Mouse (Mus musculus) MEL (cell line): Measurements from ENCODE around the gene H2-Eb1. TPM values are rescaled to one million over a fixed set of nuclear protein-coding genes. Genes with fewer than 3 reads are reported as not detected.
A peak's percentile ranks its signal among the peaks of the same experiment; 100 is the strongest.

Experiments
- DNase-seq: peaks from one replicate; pipeline ENCODE4 v3.0.0; 2011; ENCODE audit warnings: low read depth, low spot score
- H3K27ac ChIP-seq: 2 replicates; pipeline ENCODE4 v1.5.1; 2012; ENCODE audit warnings: low read depth, mild to moderate bottlenecking, control low read depth, low read length, moderate library complexity; ENCODE audit not compliant: control insufficient read depth
- H3K27me3 ChIP-seq, 2 experiments: fragments of 150-350 bp in 1 of 2; sonication (generic) in 1 of 2; 2 replicates each; pipeline ENCODE4 v1.6.1; 2012; ENCODE audit warnings: low read length in 2 of 2, mild to moderate bottlenecking in 2 of 2, improper control_type of control experiment in 1 of 2, moderate library complexity in 1 of 2; ENCODE audit not compliant: insufficient read depth in 2 of 2, control insufficient read depth in 1 of 2
- H3K36me3 ChIP-seq, 2 experiments: 2 replicates each; pipeline ENCODE4 v1.6.1; 2012 to 2014; ENCODE audit warnings: low read length in 2 of 2, improper control_type of control experiment in 1 of 2, inconsistent platforms in 1 of 2, mild to moderate bottlenecking in 1 of 2; ENCODE audit not compliant: insufficient read depth in 2 of 2, control insufficient read depth in 1 of 2
- H3K4me1 ChIP-seq, 2 experiments: fragments of 150-350 bp in 1 of 2; sonication (generic) in 1 of 2; 2 replicates each; pipeline ENCODE4 v1.6.1; 2012; ENCODE audit warnings: low read length in 2 of 2, improper control_type of control experiment in 1 of 2, mild to moderate bottlenecking in 1 of 2; ENCODE audit not compliant: insufficient read depth in 2 of 2, control insufficient read depth in 1 of 2
- H3K4me3 ChIP-seq, 2 experiments: fragments of 150-350 bp in 1 of 2; sonication (generic) in 1 of 2; 2 replicates each; pipeline ENCODE4 v1.5.1; 2012; ENCODE audit warnings: low read depth in 2 of 2, low read length in 2 of 2, mild to moderate bottlenecking in 2 of 2, moderate library complexity in 2 of 2, control low read depth in 1 of 2, improper control_type of control experiment in 1 of 2; ENCODE audit not compliant: control insufficient read depth in 1 of 2, insufficient read depth in 1 of 2
- H3K79me2 ChIP-seq: 2 replicates; pipeline ENCODE4 v1.6.1; 2012; ENCODE audit warnings: mild to moderate bottlenecking, low read length, moderate library complexity; ENCODE audit not compliant: control insufficient read depth, poor library complexity, insufficient read depth
- H3K9ac ChIP-seq: 2 replicates; pipeline ENCODE4 v1.6.1; 2012; ENCODE audit warnings: low read depth, mild to moderate bottlenecking, control low read depth, low read length, moderate library complexity; ENCODE audit not compliant: control insufficient read depth, poor library complexity, severe bottlenecking
- H3K9me3 ChIP-seq: fragments of 150-350 bp; sonication (generic); replicated peaks from 2 replicates; pipeline ENCODE4 v1.6.1; 2012; ENCODE audit warnings: mild to moderate bottlenecking, low read length, improper control_type of control experiment, moderate library complexity; ENCODE audit not compliant: insufficient read depth
- BHLHE40 ChIP-seq: IDR thresholded peaks from 2 replicates; pipeline ENCODE4 v1.6.1; 2012; ENCODE audit warnings: low read depth, mild to moderate bottlenecking, inconsistent platforms, low read length, improper control_type of control experiment, borderline replicate concordance
- CHD2 ChIP-seq: IDR thresholded peaks from 2 replicates; pipeline ENCODE4 v1.6.1; 2011; ENCODE audit warnings: low read length, improper control_type of control experiment
- E2F4 ChIP-seq: IDR thresholded peaks from 2 replicates; pipeline ENCODE4 v1.6.1; 2011; ENCODE audit warnings: low read depth, low read length, improper control_type of control experiment, borderline replicate concordance
- JUND ChIP-seq: IDR thresholded peaks from 2 replicates; pipeline ENCODE4 v1.6.1; 2011; ENCODE audit warnings: low read depth, mild to moderate bottlenecking, improper control_type of control experiment, low read length
- MEF2A ChIP-seq: IDR thresholded peaks from 2 replicates; pipeline ENCODE4 v1.6.1; 2014; ENCODE audit warnings: low read depth, mild to moderate bottlenecking, inconsistent platforms, low read length, improper control_type of control experiment; ENCODE audit not compliant: poor library complexity, insufficient replicate concordance, severe bottlenecking; ENCODE audit errors: extremely low read depth
- POLR2AphosphoS2 ChIP-seq: IDR thresholded peaks from 2 replicates; pipeline ENCODE4 v1.6.1; 2011; ENCODE audit warnings: low read length, improper control_type of control experiment
- POLR2AphosphoS5 ChIP-seq: IDR thresholded peaks from 2 replicates; pipeline ENCODE4 v1.6.1; 2012; ENCODE audit warnings: low read depth, borderline replicate concordance, mild to moderate bottlenecking, inconsistent platforms, low read length, moderate library complexity, mixed read lengths
- TBP ChIP-seq: IDR thresholded peaks from 2 replicates; pipeline ENCODE4 v1.8.0; 2011; ENCODE audit warnings: low read depth, low read length, improper control_type of control experiment
- USF1 ChIP-seq: IDR thresholded peaks from 2 replicates; pipeline ENCODE4 v1.6.1; 2014; ENCODE audit warnings: low read depth, mild to moderate bottlenecking, inconsistent platforms, low read length, improper control_type of control experiment, moderate library complexity
- polyA plus RNA-seq, 2 experiments: library from polyadenylated mRNA; stranded (reverse) in 1 of 2; unstranded in 1 of 2; fragments of >175 nt in 1 of 2; fragments of >200 nt in 1 of 2; gene quantifications; 2 replicates each; pipeline versions ENCODE4 v1.2.1 to v1.2.4; 2012; ENCODE audit warnings: low replicate concordance in 2 of 2, low read depth in 1 of 2; ENCODE audit not compliant: insufficient read length in 2 of 2, insufficient read depth in 1 of 2, missing spikeins in 1 of 2
- total RNA-seq: library from RNA; depleted of rRNA; stranded (reverse); fragments of 300-350 nt; gene quantifications from 2 replicates; pipeline ENCODE4 v1.2.3, GENCODE M21; 2012

Gene H2-Eb1
- total and polyA plus RNA-seq, 3 experiments: 0.07 to 0.15 TPM; not detected in 1

GRCm38 (mm10) chr17:34261502-34261901 lies 44.2 kb upstream of the H2-Eb1 start:
- Histone ChIP-seq H3K4me3 (no peak overlapping the region), H3K36me3 (no peaks in the 10 kb centered on the region), H3K79me2 (no peaks in the 10 kb centered on the region), H3K9ac (no peak overlapping the region), H3K4me1 (0 out of 4 replicates have a peak, but pooled peaks cover 0 to 2% of the 10 kb centered on the region in 2 experiments), H3K9me3 (no peaks in the 10 kb centered on the region), H3K27me3 (peaks cover 0 to 3% of the 10 kb centered on the region in 2 experiments; a peak in 1 of 4 replicates), H3K27ac (no peak overlapping the region)
- TF ChIP-seq E2F4 (no peak), BHLHE40 (no peak), CHD2 (peak; percentile 93)
- peak; percentile 55 for DNase-seq

DNA sequence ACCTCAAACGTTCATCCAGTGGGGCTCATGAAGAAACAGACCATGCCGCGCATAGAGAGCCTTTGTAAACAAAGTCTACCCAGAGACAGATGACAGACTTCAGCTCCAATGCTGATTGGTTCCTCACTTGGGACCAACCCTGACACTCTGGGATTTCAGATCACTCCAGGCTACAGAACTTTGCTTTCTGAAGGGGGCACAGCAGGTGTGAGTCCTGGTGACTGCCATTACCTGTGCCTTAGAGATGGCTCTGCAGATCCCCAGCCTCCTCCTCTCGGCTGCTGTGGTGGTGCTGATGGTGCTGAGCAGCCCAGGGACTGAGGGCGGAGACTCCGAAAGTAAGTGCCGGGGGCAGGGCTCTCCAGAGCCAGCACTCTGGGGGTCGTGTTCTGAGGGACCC lies 42.6 kb upstream of the H2-Eb1 start:
- peaks cover 0 to 3% of the 10 kb centered on the region in 2 experiments; a peak in 1 of 4 replicates for H3K27me3 ChIP-seq
- H3K9ac ChIP-seq: no peak overlapping the region
- TF ChIP-seq CHD2 (peak; percentile 72), POLR2AphosphoS2 (no peak)
- TF ChIP-seq, all 39 proteins: peak for 1
- Histone ChIP-seq H3K9me3 (no peaks in the 10 kb centered on the region), H3K27ac (no peak overlapping the region), H3K4me3 (no peak overlapping the region), H3K36me3 (no peaks in the 10 kb centered on the region), H3K79me2 (no peaks in the 10 kb centered on the region), H3K4me1 (no peaks in the 10 kb centered on the region)
- peak; percentile 48 for DNase-seq

GRCm38 (mm10) chr17:34263811-34264371 lies 41.8 kb upstream of the H2-Eb1 start:
- H3K4me3 ChIP-seq: no peak overlapping the region

More at GRCm38 (mm10) chr17:34263811-34264371, 41.8 kb upstream of the H2-Eb1 start:
- Histone ChIP-seq H3K4me1 (no peaks in the 10 kb centered on the region), H3K36me3 (no peaks in the 10 kb centered on the region)
- no peak for TF ChIP-seq TBP
- no peak for TF ChIP-seq POLR2AphosphoS5
- no peak for TF ChIP-seq USF1
- TF ChIP-seq CHD2: no peak
- no peak for TF ChIP-seq MEF2A
- no peak for TF ChIP-seq JUND
- TF ChIP-seq, all 39 proteins: peak for 0
- no peak for DNase-seq
- Histone ChIP-seq H3K27ac (no peak overlapping the region), H3K9me3 (no peaks in the 10 kb centered on the region), H3K9ac (no peak overlapping the region), H3K79me2 (no peaks in the 10 kb centered on the region), H3K27me3 (no peaks in the 10 kb centered on the region)
